Mouse (Mus musculus): Measurements from ENCODE around the gene Apoc2.

GRCm38 (mm10) chr7:19716055-19716682, 38.4 kb upstream of the Apoc2 start:
- TF ChIP-seq POLR2AphosphoS2 (IDR thresholded peaks at IDR 0.05; ENCODE audit: low read length) (peak; percentile 90), ZNF384 (IDR thresholded peaks at IDR 0.05; ENCODE audit: low read depth, low read length) (peak; percentile 71; the same call in 1 of the 2 replicates)
